In genomic region chr8:80551303-80551702, GRCm38 (mm10) we compare ENCODE assay signal across 25 mouse cellular contexts. TPM values are rescaled to one million over a fixed set of nuclear protein-coding genes. Genes with fewer than 3 reads are reported as not detected.
A peak's percentile ranks its signal among the peaks of the same experiment; 100 is the strongest.
DNase-seq lines count a peak whose midpoint lies in the region; ATAC-seq and TF ChIP-seq lines count a peak whose summit lies in the region.
"Had no signal": no experiment of that assay in that cellular context is flagged by ENCODE, and none has a peak within 500 bp of the region (broad histone marks: within the 10 kb centered on the region; RNA-seq: fewer than 3 reads in every experiment).

No protein-coding gene starts in this region.

- H3K9ac ChIP-seq in liver, embryonic 14.5 days (replicated peaks): 0 out of 2 replicates have a peak overlapping the region, but pooled peaks have one; percentile 5
- H3K9ac ChIP-seq in stomach, embryonic 15.5 days: no peak overlapping the region
- H3K9ac ChIP-seq: embryonic facial prominence, embryonic 13.5 days; forebrain, embryonic 12.5 days; heart, embryonic 13.5 days; midbrain, embryonic 12.5 days had no signal

- peak; percentile 56; the same call in 1 of the 2 replicates for ATAC-seq in common myeloid progenitor, adult 5-6 weeks (replicated peaks; ENCODE audit: low read depth, poor library complexity, severe bottlenecking)
- peak; percentile 93 for ATAC-seq in liver, embryonic 14.5 days (ENCODE audit: insufficient read depth)
- ATAC-seq in stomach, embryonic 15.5 days (ENCODE audit: insufficient read depth, low FRiP score, low read depth): peak; percentile 56; the same call in 1 of the 2 replicates
- ATAC-seq: hindbrain, postnatal 0 days had no signal

- H3K4me3 ChIP-seq in liver, embryonic 14.5 days (ENCODE audit: insufficient read depth in 1 of 2, low read depth in 2 of 2, low read length in 2 of 2): no peak overlapping the region
- no peak overlapping the region for H3K4me3 ChIP-seq in stomach, embryonic 15.5 days (replicated peaks)
- H3K4me3 ChIP-seq in gastrocnemius, adult 2 months: no peak overlapping the region
- H3K4me3 ChIP-seq: embryonic facial prominence, embryonic 13.5 days; forebrain, embryonic 12.5 days; heart, embryonic 13.5 days; midbrain, embryonic 12.5 days had no signal

- peak; percentile 38 for DNase-seq in spleen, adult 12 weeks (ENCODE audit: low spot score)
- no peak for DNase-seq in spleen, adult 18-20 months
- DNase-seq in liver, embryonic 14.5 days (ENCODE audit: low read depth in 3 of 3, low spot score in 3 of 3): peak; percentile 76 to 80 (median 76)
- no peak for DNase-seq in adrenal gland, adult 8-10 months
- no peak for DNase-seq in thymus, postnatal 36 days
- no peak for DNase-seq in gastrocnemius, adult 2 months
- DNase-seq: cerebellum, adult 2 months; gastrocnemius, postnatal 25 days; heart, postnatal 4 days; kidney, adult 11 months; kidney, postnatal 25 days; lung, postnatal 36 days; thymus, postnatal 14 days had no signal

- H3K27ac ChIP-seq in liver, embryonic 14.5 days: peak overlapping the region; percentile 63
- no peak overlapping the region for H3K27ac ChIP-seq in stomach, embryonic 15.5 days
- no peak overlapping the region for H3K27ac ChIP-seq in gastrocnemius, adult 2 months
- H3K27ac ChIP-seq: embryonic facial prominence, embryonic 13.5 days; forebrain, embryonic 12.5 days; heart, embryonic 13.5 days; hindbrain, postnatal 0 days; midbrain, embryonic 12.5 days had no signal

- WGBS in liver, embryonic 14.5 days (ENCODE audit: insufficient replicate concordance): 21% methylated on average over 3 of the region's 3 CpGs
- 62% methylated on average over 3 of the region's 3 CpGs for WGBS in stomach, embryonic 15.5 days

- no peak for TF ChIP-seq CTCF in liver, embryonic 14.5 days (IDR thresholded peaks at IDR 0.05; ENCODE audit: low read depth)
- TF ChIP-seq CTCF in gastrocnemius, adult 2 months (IDR thresholded peaks at IDR 0.05): no peak

- no peaks in the 10 kb centered on the region for H3K36me3 ChIP-seq in liver, embryonic 14.5 days (replicated peaks; ENCODE audit: control insufficient read depth, insufficient read depth, low read depth)
- H3K36me3 ChIP-seq in stomach, embryonic 15.5 days: no peaks in the 10 kb centered on the region
- H3K36me3 ChIP-seq: embryonic facial prominence, embryonic 13.5 days; forebrain, embryonic 12.5 days; heart, embryonic 13.5 days; midbrain, embryonic 12.5 days had no signal

- intact Hi-C loops in gastrocnemius, adult 2 months (cut with DNase I): no loop called here

- no peaks in the 10 kb centered on the region for H3K9me3 ChIP-seq in liver, embryonic 14.5 days (ENCODE audit: control insufficient read depth, low read length)
- no peaks in the 10 kb centered on the region for H3K9me3 ChIP-seq in stomach, embryonic 15.5 days
- H3K9me3 ChIP-seq: embryonic facial prominence, embryonic 13.5 days; forebrain, embryonic 12.5 days; heart, embryonic 13.5 days; midbrain, embryonic 12.5 days had no signal

- H3K4me1 ChIP-seq in liver, embryonic 14.5 days (replicated peaks; ENCODE audit: control insufficient read depth in 2 of 2, insufficient read depth in 2 of 2, low read length in 1 of 2): peaks cover 15 to 29% of the 10 kb centered on the region in 2 experiments
- H3K4me1 ChIP-seq in stomach, embryonic 15.5 days: no peaks in the 10 kb centered on the region
- H3K4me1 ChIP-seq: embryonic facial prominence, embryonic 13.5 days; heart, embryonic 13.5 days had no signal

- peak overlapping the region; percentile 36 for H3K4me2 ChIP-seq in liver, embryonic 14.5 days (ENCODE audit: low read depth)
- H3K4me2 ChIP-seq in stomach, embryonic 15.5 days: no peak overlapping the region
- H3K4me2 ChIP-seq: embryonic facial prominence, embryonic 13.5 days; forebrain, embryonic 12.5 days; heart, embryonic 13.5 days; midbrain, embryonic 12.5 days had no signal

- TF ChIP-seq EP300 in liver, embryonic 14.5 days (IDR thresholded peaks at IDR 0.05; ENCODE audit: low read depth): peak; percentile 94

- no peaks in the 10 kb centered on the region for H3K27me3 ChIP-seq in liver, embryonic 14.5 days (ENCODE audit: control insufficient read depth, insufficient read depth, low read length)
- H3K27me3 ChIP-seq in stomach, embryonic 15.5 days (replicated peaks): no peaks in the 10 kb centered on the region
- H3K27me3 ChIP-seq: embryonic facial prominence, embryonic 13.5 days; forebrain, embryonic 12.5 days; heart, embryonic 13.5 days; midbrain, embryonic 12.5 days had no signal

RNA-seq across cellular contexts. Expression of gene Gypa, which starts 57.7 kb away (rescaled TPM):
- 34.0 and 36.6 TPM in 2 replicates for total RNA-seq in common myeloid progenitor, adult 5-6 weeks (2017)
- 349 and 449 TPM in 2 replicates for polyA plus RNA-seq in liver, embryonic 14.5 days (2012; rRNA removed)
- 691 and 694 TPM in 2 replicates for polyA plus RNA-seq in liver, embryonic 14.5 days (2014; fragmentation: Nextera tagmentation; extraction: Ambion mirVana)
- 25.3 and 56.9 TPM in 2 replicates for polyA plus RNA-seq in stomach, embryonic 15.5 days (2015; fragmentation: Nextera tagmentation; extraction: Ambion mirVana)
- total RNA-seq in adrenal gland, adult 8-10 months (2022): under 1 TPM in 1 of 4 experiments, not detected in 3; 0.17 TPM
- total RNA-seq in gastrocnemius, adult 2 months (2021): not detected
- total RNA-seq: layer of hippocampus, postnatal 25 days; left cerebral cortex, postnatal 25 days had no signal
- polyA plus RNA-seq: C2C12; liver, adult 2 months had no signal

RNA-seq across cellular contexts. Expression of gene Frem3, which starts 59.6 kb away (rescaled TPM):
- total RNA-seq in common myeloid progenitor, adult 5-6 weeks (2017): not detected in 2 replicates
- 0.09 and 0.10 TPM in 2 replicates for polyA plus RNA-seq in liver, embryonic 14.5 days (2012; rRNA removed)
- polyA plus RNA-seq in liver, embryonic 14.5 days (2014; fragmentation: Nextera tagmentation; extraction: Ambion mirVana): 0.13 and 0.14 TPM in 2 replicates
- 0.08 and 0.14 TPM in 2 replicates for polyA plus RNA-seq in stomach, embryonic 15.5 days (2015; fragmentation: Nextera tagmentation; extraction: Ambion mirVana)
- total RNA-seq in adrenal gland, adult 8-10 months (2022): not detected
- not detected for total RNA-seq in gastrocnemius, adult 2 months (2021)
- total RNA-seq: adrenal gland, adult 18-20 months; gastrocnemius, postnatal 25 days had no signal
- polyA plus RNA-seq: C2C12; forebrain, embryonic 12.5 days; liver, adult 2 months; midbrain, embryonic 12.5 days had no signal

Comparison
In these comparisons a context has a peak if more than half of its experiments do, and no peak if none do; other contexts are left out.
1. DNase-seq: peak in spleen, adult 12 weeks (single experiment) and liver, embryonic 14.5 days (3 of 3); none in spleen, adult 18-20 months (0 of 2), adrenal gland, adult 8-10 months (single experiment), thymus, postnatal 36 days (0 of 2) and gastrocnemius, adult 2 months (single experiment).
2. RNA of gene Gypa, which starts 57.7 kb away (total RNA-seq): 34.0 to 36.6 TPM in common myeloid progenitor, adult 5-6 weeks; not detected in gastrocnemius, adult 2 months and 0.17 TPM in adrenal gland, adult 8-10 months; every median in the first group is over 10 times any median in the second.
3. Peak in every context shown above with its lines, with median percentiles within 50 percentile points of each other: ATAC-seq.